Mouse (Mus musculus) bone marrow, adult 2 months (tissue): ENCODE data around the gene Hoxc11. TPM values are rescaled to one million over a fixed set of nuclear protein-coding genes. Genes with fewer than 3 reads are reported as not detected.

ENCODE experiments used
- H3K27ac ChIP-seq: fragments of 200-500 bp; 2 replicates; pipeline ENCODE4 v1.5.1; 2012; ENCODE audit warnings: low read depth, mild to moderate bottlenecking, control low read depth, inconsistent platforms, low read length; ENCODE audit not compliant: control insufficient read depth, poor library complexity, insufficient read depth
- H3K4me1 ChIP-seq: fragments of 200-500 bp; 2 replicates; pipeline ENCODE4 v1.6.1; 2011; ENCODE audit warnings: low read length; ENCODE audit not compliant: control insufficient read depth, insufficient read depth
- H3K4me3 ChIP-seq: fragments of 200-500 bp; replicated peaks from 2 replicates; pipeline ENCODE3; 2011; ENCODE audit warnings: mild to moderate bottlenecking, low read depth, low read length, control low read depth; ENCODE audit not compliant: control insufficient read depth
- CTCF ChIP-seq: fragments of 200-500 bp; IDR thresholded peaks from 2 replicates; pipeline ENCODE4 v1.5.1; 2011; ENCODE audit warnings: low read length, control low read depth; ENCODE audit not compliant: control insufficient read depth, insufficient read depth
- POLR2A ChIP-seq: fragments of 200-500 bp; IDR thresholded peaks from 2 replicates; pipeline ENCODE4 v1.6.1; 2011; ENCODE audit warnings: low read depth, mild to moderate bottlenecking, control low read depth, low read length, borderline replicate concordance; ENCODE audit not compliant: control insufficient read depth
- WGBS: fragments of 180-500 bp; shearing (Covaris S2); methylation state at CpG from one replicate; pipeline ENCODE4 v1.1.7; 2018; 5-methylcytosine and 5-hydroxymethylcytosine counted together
- polyA plus RNA-seq: library from polyadenylated mRNA; stranded (reverse); fragments of >200 nt; gene quantifications from 2 replicates; pipeline ENCODE4 v1.2.4, GENCODE M21; 2011; ENCODE audit warnings: low replicate concordance; ENCODE audit not compliant: missing spikeins, insufficient read depth, insufficient read length

Gene Hoxc11
- polyA plus RNA-seq, 1 experiment = not detected

- WGBS = 24% methylated on average over 24 of the region's 24 CpGs
- TF ChIP-seq POLR2A (no peak), CTCF (no peak)
- H3K4me3 ChIP-seq = no peak overlapping the region
- peak overlapping the region; percentile 22; the same call in 1 of the 2 replicates for H3K27ac ChIP-seq
- H3K4me1 ChIP-seq = no peaks in the 10 kb centered on the region
Observed at GRCm38 (mm10) chr15:103000501-103000901, 46.3 kb downstream of the Hoxc11 start.

- Histone ChIP-seq H3K4me3 (no peak overlapping the region), H3K27ac (no peak overlapping the region), H3K4me1 (no peaks in the 10 kb centered on the region)
- WGBS = 57% methylated on average over 2 of the region's 2 CpGs
- no peak for TF ChIP-seq CTCF
- TF ChIP-seq POLR2A = no peak
Observed at GRCm38 (mm10) chr15:103001370-103001769, 47.1 kb downstream of the Hoxc11 start.

- H3K27ac ChIP-seq = no peak overlapping the region
- WGBS = 69% methylated on average over 4 of the region's 4 CpGs
- no peaks in the 10 kb centered on the region for H3K4me1 ChIP-seq
- TF ChIP-seq CTCF = no peak
- no peak for TF ChIP-seq POLR2A
- H3K4me3 ChIP-seq = no peak overlapping the region
Observed at GRCm38 (mm10) chr15:103002156-103002555, 47.9 kb downstream of the Hoxc11 start.

- TF ChIP-seq POLR2A (no peak), CTCF (no peak)
- Histone ChIP-seq H3K4me3 (no peak overlapping the region), H3K27ac (no peak overlapping the region; the same call in 1 of the 2 replicates), H3K4me1 (no peaks in the 10 kb centered on the region)
- 15% methylated on average over 13 of the region's 13 CpGs for WGBS
Observed at GRCm38 (mm10) chr15:103002821-103003448, 48.7 kb downstream of the Hoxc11 start.

GRCm38 (mm10) chr15:103005308-103005707, 51.1 kb downstream of the Hoxc11 start:
- TF ChIP-seq POLR2A (no peak), CTCF (no peak)
- WGBS = 9% methylated on average over 17 of the region's 17 CpGs
- no peaks in the 10 kb centered on the region for H3K4me1 ChIP-seq
- no peak overlapping the region for H3K4me3 ChIP-seq
- H3K27ac ChIP-seq = no peak overlapping the region

GRCm38 (mm10) chr15:103005797-103006196, 51.6 kb downstream of the Hoxc11 start:
- Histone ChIP-seq H3K4me1 (no peaks in the 10 kb centered on the region), H3K4me3 (no peak overlapping the region), H3K27ac (no peak overlapping the region)
- WGBS = 19% methylated on average over 5 of the region's 5 CpGs
- no peak for TF ChIP-seq CTCF
- TF ChIP-seq POLR2A = no peak

GRCm38 (mm10) chr15:103006326-103006725, 52.1 kb downstream of the Hoxc11 start:
- H3K4me3 ChIP-seq = no peak overlapping the region
- H3K27ac ChIP-seq = no peak overlapping the region
- WGBS = 50% methylated on average over 1 of the region's 1 CpGs
- H3K4me1 ChIP-seq = no peaks in the 10 kb centered on the region
- TF ChIP-seq POLR2A (no peak), CTCF (no peak)

Other genes with a start within 250 kb of the Hoxc11 start
- gene Calcoco1, start 232.2 kb upstream of the Hoxc11 start, polyA plus RNA-seq = 24.4 and 28.0 TPM in 2 replicates
- not detected in 2 replicates for gene Hoxc13, start 33.3 kb upstream of the Hoxc11 start, polyA plus RNA-seq
- not detected in 2 replicates for gene Hoxc12, start 17.7 kb upstream of the Hoxc11 start, polyA plus RNA-seq
- gene Hoxc10, start 12.4 kb downstream of the Hoxc11 start, polyA plus RNA-seq = 1.3 and 1.5 TPM in 2 replicates
- 0.80 TPM in 1 of 2 replicates, not detected in the other for gene Hoxc5, start 13.0 kb downstream of the Hoxc11 start, polyA plus RNA-seq
- gene Hoxc9, start 22.0 kb downstream of the Hoxc11 start, polyA plus RNA-seq = 0.68 TPM in 1 of 2 replicates, not detected in the other
- 1.2 and 2.6 TPM in 2 replicates for gene Hoxc8, start 36.2 kb downstream of the Hoxc11 start, polyA plus RNA-seq
- 2.4 and 2.6 TPM in 2 replicates for gene Hoxc6, start 43.8 kb downstream of the Hoxc11 start, polyA plus RNA-seq
- 1.1 and 1.5 TPM in 2 replicates for gene Hoxc4, start 64.5 kb downstream of the Hoxc11 start, polyA plus RNA-seq
- 3.0 and 3.9 TPM in 2 replicates for gene Smug1, start 212.7 kb downstream of the Hoxc11 start, polyA plus RNA-seq